Mouse (Mus musculus): ENCODE measurements around the gene Mrvi1. TPM values are rescaled to one million over a fixed set of nuclear protein-coding genes. Genes with fewer than 3 reads are reported as not detected.

Gene Mrvi1
- total and polyA plus RNA-seq, 3 experiments: 0.11 TPM; not detected in 2

DNA sequence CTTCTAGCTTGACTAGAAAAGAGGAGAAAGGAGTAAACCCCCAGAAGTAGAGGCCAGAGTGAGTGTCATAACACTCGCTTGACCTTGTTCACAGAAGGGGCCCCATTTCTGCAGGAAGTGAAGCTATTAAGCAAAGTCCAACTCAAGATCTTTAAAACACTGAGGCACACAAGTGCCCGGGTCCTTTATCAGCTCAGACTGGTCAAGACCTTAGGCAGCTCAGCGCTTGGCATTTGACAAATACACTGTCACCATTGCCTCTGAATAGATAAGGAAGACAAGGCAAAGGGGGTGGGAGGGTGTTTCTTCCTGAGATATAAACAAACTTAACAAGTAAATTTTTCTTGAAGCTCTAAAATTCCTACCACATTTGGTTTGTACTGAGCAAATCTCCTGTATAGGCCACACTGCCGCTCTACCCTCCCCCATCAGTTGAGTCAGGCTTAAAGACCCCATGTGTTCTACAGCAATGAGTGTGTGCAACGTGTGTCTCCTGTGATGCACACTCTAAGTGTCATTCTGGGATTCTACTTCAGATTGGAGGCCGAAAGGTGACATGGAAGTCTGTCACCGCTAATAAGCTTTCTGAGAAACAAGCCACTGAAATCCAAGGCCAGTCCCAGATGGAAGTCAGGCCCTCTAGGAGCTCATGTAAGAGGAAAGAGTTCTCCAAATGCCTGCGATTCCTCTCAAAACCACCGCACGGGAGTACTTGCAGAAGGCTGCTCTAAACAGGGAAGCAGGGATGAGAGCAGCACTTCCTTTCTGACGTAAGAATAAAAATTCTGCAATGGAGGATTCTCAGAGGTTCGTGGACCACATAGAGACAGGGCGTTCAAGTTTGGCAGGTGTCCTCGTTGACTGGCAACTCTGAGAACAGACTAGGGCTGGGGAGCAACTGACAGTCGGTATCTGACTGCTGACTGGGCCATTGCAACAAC lies 16.9 kb upstream of the Mrvi1 start:
- H3K9me3 ChIP-seq (replicated peaks; ENCODE audit: low read length): no peaks in the 10 kb centered on the region
- no peak for DNase-seq (ENCODE audit: extremely low read depth)
- H3K79me2 ChIP-seq (replicated peaks; ENCODE audit: control insufficient read depth, extremely low read depth, insufficient read depth, poor library complexity, severe bottlenecking): no peaks in the 10 kb centered on the region
- dilution Hi-C loops (cut with MboI; ENCODE audit: extremely low pct_ligation_motif_present, extremely low pct_unique_long_range_greater_than_20kb, low sequenced_read_pairs) (no loop called here), in situ Hi-C loops (cut with MboI; ENCODE audit: low pct_ligation_motif_present, low pct_unique_long_range_greater_than_20kb, low sequenced_read_pairs) (no loop called here)
- no peaks in the 10 kb centered on the region for H3K27me3 ChIP-seq (replicated peaks)
- H3K27ac ChIP-seq (ENCODE audit: insufficient read depth, low read depth): no peak overlapping the region
- H3K4me1 ChIP-seq (ENCODE audit: control insufficient read depth in 1 of 2, insufficient read depth in 2 of 2): 0 out of 4 replicates have a peak, but pooled peaks cover 0 to 2% of the 10 kb centered on the region in 2 experiments
- no peak overlapping the region for H3K9ac ChIP-seq (ENCODE audit: insufficient read depth, low read depth)
- no peaks in the 10 kb centered on the region for H3K36me3 ChIP-seq (replicated peaks in 1 of 2; ENCODE audit: control insufficient read depth in 1 of 2, insufficient read depth in 1 of 2, low read length in 1 of 2)
- no peak overlapping the region for H3K4me3 ChIP-seq (replicated peaks in 1 of 3; ENCODE audit: low read depth in 2 of 3, low read length in 2 of 3, poor library complexity in 1 of 3)
- no peak overlapping the region for H3K4me2 ChIP-seq (ENCODE audit: insufficient read depth, low read depth, poor library complexity, severe bottlenecking)
- TF ChIP-seq TBP (conservative IDR thresholded peaks at IDR 0.05; ENCODE audit: low read depth, low read length) (no peak), MAX (IDR thresholded peaks at IDR 0.05; ENCODE audit: low read length) (no peak), IRF4 (IDR thresholded peaks at IDR 0.05; ENCODE audit: low read depth, low read length) (no peak), ZMIZ1 (IDR thresholded peaks at IDR 0.05; ENCODE audit: low read depth, low read length) (no peak), CHD2 (IDR thresholded peaks at IDR 0.05; ENCODE audit: low read length) (no peak), SMC3 (IDR thresholded peaks at IDR 0.05; ENCODE audit: low read depth, low read length) (no peak), POLR2A (IDR thresholded peaks at IDR 0.05; ENCODE audit: low read depth, low read length) (no peak), ZKSCAN1 (IDR thresholded peaks at IDR 0.05; ENCODE audit: borderline replicate concordance, low read depth, low read length) (no peak), NELFE (IDR thresholded peaks at IDR 0.05; ENCODE audit: low read depth, low read length) (no peak), MXI1 (IDR thresholded peaks at IDR 0.05; ENCODE audit: low read depth, low read length) (no peak), RAD21 (IDR thresholded peaks at IDR 0.05; ENCODE audit: low read depth, low read length) (no peak), GABPA (IDR thresholded peaks at IDR 0.05; ENCODE audit: insufficient replicate concordance, low read depth, low read length) (no peak)

DNA sequence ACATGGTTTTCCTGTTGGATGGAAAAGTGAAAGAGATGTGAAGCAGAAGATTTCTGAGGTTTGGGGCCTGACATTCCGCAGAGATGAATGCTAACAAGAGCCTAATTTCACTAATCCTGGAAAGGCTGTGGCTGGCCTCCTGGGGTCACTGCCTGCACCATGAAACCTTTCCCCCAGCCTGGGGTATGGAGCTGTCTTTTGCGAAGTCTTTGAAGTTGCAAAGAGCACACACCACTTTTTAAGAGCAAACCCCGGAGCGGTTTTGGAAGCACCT lies 8.9 kb upstream of the Mrvi1 start:
- dilution Hi-C loops (cut with MboI; ENCODE audit: extremely low pct_ligation_motif_present, extremely low pct_unique_long_range_greater_than_20kb, low sequenced_read_pairs): no loop called here
- in situ Hi-C loops (cut with MboI; ENCODE audit: low pct_ligation_motif_present, low pct_unique_long_range_greater_than_20kb, low sequenced_read_pairs): no loop called here
- Histone ChIP-seq H3K4me2 (ENCODE audit: insufficient read depth, low read depth, poor library complexity, severe bottlenecking) (no peak overlapping the region), H3K4me1 (ENCODE audit: control insufficient read depth in 1 of 2, insufficient read depth in 2 of 2) (0 out of 4 replicates have a peak, but pooled peaks cover 0 to 3% of the 10 kb centered on the region in 2 experiments), H3K27ac (ENCODE audit: insufficient read depth, low read depth) (no peak overlapping the region), H3K4me3 (replicated peaks in 1 of 3; ENCODE audit: low read depth in 2 of 3, low read length in 2 of 3, poor library complexity in 1 of 3) (no peak overlapping the region), H3K27me3 (replicated peaks) (no peaks in the 10 kb centered on the region), H3K36me3 (replicated peaks in 1 of 2; ENCODE audit: control insufficient read depth in 1 of 2, insufficient read depth in 1 of 2, low read length in 1 of 2) (no peaks in the 10 kb centered on the region), H3K79me2 (replicated peaks; ENCODE audit: control insufficient read depth, extremely low read depth, insufficient read depth, poor library complexity, severe bottlenecking) (no peaks in the 10 kb centered on the region), H3K9me3 (replicated peaks; ENCODE audit: low read length) (no peaks in the 10 kb centered on the region), H3K9ac (ENCODE audit: insufficient read depth, low read depth) (no peak overlapping the region)
- DNase-seq (ENCODE audit: extremely low read depth): no peak
- TF ChIP-seq ZMIZ1 (IDR thresholded peaks at IDR 0.05; ENCODE audit: low read depth, low read length): no peak
- TF ChIP-seq ZC3H11A (IDR thresholded peaks at IDR 0.05; ENCODE audit: low read depth, low read length): no peak
- no peak for TF ChIP-seq USF1 (IDR thresholded peaks at IDR 0.05; ENCODE audit: low read depth, low read length)
- TF ChIP-seq E2F4 (IDR thresholded peaks at IDR 0.05; ENCODE audit: insufficient replicate concordance, low read depth, low read length): no peak
- TF ChIP-seq MAZ (IDR thresholded peaks at IDR 0.05; ENCODE audit: low read depth, low read length): no peak
- no peak for TF ChIP-seq CHD2 (IDR thresholded peaks at IDR 0.05; ENCODE audit: low read length)
- TF ChIP-seq JUND (conservative IDR thresholded peaks at IDR 0.05; ENCODE audit: low read depth, low read length): no peak
- TF ChIP-seq IRF4 (IDR thresholded peaks at IDR 0.05; ENCODE audit: low read depth, low read length): no peak
- no peak for TF ChIP-seq MEF2A (IDR thresholded peaks at IDR 0.05; ENCODE audit: borderline replicate concordance, low read depth, low read length)
- TF ChIP-seq HCFC1 (IDR thresholded peaks at IDR 0.05; ENCODE audit: low read depth, low read length): no peak

Data from CH12.LX (cell line).